Mouse (Mus musculus) right cerebral cortex, adult 18-20 months (tissue): ENCODE results near the gene Fto.

Source experiments
- DNase-seq: peaks from one replicate; pipeline ENCODE4 v3.0.0; 2022; ENCODE audit warnings: mixed read lengths

Gene Fto

DNA sequence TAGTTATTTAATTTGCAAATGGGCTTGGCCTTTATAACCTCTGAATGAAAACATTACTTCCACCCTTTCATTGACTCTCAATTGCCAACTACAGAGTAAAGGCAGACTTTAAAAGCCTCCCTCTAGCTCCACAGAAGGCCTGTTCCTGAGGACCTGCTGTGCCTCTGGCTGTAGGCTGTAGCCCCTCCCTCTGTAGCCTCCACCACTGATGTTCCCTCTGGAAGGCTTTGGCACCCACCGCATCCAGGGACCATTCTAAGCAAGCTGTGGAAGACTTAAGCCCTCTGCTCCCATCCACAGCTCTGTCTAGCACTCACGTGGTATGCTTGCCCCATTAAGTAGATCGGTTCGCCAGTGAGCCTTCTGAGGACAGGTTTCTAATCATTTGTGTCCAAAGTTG, 258.7 kb downstream of the Fto start:
- no peak for DNase-seq

DNA sequence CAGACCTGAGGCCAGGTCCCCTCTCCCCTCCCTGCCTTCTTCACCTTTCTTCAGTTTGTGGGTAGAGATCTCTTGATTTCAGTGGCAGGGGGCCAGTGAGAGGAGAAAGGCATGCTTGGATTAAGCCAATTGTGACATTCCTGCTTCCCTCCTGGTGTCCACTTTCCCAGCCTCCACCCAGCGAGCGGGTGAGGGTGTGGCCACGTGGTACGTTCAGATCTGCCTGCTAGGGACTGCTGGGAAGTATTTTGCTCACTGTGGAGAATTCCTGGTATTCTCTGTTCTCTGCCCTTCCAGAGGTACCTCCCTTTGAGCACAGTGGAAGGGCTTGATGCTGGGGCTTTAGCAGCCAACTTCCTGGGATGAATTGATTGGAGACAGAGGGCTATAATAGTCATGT, 259.3 kb downstream of the Fto start:
- DNase-seq, result no peak

DNA sequence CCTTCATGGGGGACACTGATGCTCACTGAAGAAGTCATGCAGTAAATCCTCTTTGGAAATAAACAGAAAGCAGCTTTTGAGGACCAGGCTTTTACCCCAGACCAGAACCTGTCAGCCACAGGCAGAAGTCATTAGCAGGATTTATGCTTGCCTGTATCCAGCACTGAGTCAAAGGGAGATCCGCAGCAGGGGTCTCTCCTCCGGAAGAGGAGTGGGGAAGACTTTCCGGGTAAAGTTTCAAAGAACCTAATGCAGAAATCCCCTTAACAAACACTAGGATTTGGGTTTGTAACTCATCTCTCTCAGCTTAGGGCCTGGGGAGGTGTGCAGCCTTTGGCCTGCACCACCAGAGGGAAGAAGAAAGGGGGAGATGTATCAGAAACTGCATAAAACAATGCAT, 262.3 kb downstream of the Fto start:
- DNase-seq, result no peak

DNA sequence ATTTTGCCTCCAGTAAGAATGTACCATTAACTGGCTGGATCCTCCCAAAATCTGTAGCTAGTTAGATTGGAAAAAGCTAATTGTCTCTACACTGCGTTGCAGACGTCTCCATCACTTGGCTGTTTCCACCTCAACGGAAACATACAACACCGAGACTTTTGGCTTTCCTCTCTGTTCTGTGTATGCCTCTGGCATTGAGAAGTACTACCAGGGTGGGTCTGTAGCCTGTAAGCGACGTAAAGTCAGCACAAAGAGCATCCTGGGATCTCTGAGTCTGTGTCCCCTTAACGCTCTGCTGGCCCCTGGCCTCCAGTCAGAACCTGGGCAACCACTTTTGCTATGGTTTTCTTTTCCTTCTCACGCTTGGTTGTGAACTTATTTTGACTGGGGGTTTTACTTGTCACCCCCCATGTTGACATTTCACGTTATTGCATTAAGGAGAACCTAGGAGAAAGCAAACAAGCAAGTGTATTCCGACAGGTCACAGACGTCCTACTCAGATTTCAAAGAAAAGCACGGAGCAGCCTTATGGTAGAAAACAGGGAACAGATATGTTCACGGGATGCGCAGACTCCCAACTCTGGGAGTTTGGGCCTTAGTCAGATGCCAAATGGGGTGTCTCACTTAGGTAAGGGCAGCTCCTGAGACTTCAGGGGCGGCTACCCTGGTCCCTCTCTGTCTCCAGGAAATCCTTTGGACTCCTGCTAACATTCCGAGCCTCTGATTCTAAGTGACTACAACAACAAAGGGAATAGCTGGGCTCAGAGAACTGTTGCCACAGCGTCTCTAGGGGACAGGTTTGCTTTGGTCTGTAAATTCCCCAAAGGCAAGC, 263.0 kb downstream of the Fto start:
- no peak for DNase-seq

DNA sequence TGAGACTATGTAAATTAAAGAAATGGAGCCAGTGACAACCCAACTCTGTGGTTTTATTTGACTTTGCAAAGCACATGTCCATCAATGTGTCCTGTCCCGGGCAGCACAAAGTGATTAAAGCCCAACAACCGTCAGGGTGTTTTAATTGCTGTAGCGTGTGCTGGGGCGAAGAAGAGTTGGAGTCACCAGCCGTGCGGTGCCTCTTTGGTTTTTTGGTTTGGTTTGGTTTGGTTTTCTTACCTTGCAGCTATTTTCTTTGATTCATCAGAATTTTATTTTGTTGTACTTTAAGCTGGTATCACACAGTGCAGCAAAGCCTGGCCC, 263.6 kb downstream of the Fto start:
- no peak for DNase-seq

DNA sequence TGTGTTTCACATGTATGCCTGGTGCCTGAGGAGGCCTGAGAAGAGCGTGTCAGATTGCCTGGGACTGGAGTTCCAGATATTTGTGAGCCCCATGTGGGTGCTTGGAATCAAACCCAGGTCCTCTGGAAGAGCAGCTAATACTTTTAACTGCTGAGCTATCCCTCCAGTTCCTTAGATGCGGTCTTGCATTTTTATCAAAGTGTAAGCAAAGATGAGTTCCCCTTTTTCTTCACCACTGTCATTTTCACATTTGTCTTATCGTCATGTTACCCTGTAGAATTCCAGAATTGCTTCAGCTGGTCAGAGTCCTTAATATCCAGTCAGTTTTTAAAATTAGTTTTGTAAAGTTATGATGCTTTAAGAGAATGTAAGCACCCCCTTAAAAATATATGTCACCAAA, 264.3 kb downstream of the Fto start:
- no peak for DNase-seq

DNA sequence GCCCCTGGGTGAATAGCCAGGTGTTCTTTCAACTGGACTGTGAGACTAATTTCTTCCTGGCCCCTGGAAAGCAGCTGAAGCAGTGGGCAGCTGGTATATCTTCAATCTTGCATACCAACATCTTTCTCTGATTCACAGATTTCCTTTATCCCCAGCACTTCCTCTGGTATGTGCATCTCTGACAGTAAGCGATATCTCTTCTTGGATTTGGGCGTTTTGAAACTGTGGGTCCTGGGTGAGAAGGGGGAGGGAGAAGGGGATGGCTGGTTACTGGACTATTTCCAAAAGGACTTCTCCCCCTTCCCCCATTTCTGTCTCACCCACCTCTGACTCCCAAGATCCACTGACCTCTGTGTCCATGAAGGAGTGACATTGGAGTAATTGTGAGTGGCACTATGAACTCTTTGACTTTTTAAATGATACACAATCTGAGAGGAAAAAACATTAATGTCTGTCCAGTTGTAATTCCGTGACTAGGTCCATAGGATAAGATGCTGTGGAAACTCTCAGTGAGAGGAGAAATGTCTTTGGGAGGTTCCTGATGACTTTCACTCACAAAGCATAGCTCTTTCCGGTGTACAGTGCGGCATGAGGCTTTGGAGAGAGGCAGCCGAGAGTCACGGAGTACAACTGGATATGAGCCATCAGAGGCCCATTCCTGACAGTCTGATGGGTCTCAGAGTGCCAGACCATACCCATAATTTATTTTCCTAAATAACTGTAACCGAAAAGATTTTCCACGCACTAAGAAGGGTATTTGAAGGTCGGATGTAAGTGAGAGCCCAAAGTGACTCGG, 271.5 kb downstream of the Fto start:
- no peak for DNase-seq

DNA sequence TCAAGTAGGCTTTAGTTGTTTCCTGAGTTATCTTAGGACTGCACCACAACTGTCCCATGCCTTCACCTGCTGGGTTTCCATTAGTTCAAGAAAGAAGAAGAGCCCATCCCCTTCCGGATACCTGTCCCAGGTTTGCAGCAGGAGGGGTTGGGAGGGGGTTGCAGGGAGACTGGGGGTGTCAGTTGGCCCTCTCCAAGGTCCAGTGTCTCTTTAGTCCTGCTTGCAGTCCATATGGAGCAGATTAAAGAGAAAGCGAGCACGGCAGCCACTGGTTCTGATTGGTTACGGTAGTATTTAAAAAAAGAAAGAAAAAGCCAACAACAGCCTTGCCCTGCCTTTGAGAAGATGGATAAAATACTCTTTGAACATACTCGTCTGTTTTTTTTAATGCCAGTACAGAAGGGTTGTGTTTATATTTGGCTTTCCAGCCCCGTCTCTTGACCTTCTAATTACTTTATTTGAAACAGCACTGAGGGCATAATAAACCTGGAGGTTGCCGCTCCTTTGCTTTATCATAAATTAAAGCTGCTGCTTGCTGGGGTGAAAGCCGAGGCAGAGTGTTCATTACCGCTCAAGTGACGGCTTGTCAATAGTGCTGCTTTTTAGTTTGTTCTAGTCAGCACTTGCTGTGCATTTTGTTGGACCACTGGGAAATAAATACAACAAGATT, 279.2 kb downstream of the Fto start:
- no peak for DNase-seq

DNA sequence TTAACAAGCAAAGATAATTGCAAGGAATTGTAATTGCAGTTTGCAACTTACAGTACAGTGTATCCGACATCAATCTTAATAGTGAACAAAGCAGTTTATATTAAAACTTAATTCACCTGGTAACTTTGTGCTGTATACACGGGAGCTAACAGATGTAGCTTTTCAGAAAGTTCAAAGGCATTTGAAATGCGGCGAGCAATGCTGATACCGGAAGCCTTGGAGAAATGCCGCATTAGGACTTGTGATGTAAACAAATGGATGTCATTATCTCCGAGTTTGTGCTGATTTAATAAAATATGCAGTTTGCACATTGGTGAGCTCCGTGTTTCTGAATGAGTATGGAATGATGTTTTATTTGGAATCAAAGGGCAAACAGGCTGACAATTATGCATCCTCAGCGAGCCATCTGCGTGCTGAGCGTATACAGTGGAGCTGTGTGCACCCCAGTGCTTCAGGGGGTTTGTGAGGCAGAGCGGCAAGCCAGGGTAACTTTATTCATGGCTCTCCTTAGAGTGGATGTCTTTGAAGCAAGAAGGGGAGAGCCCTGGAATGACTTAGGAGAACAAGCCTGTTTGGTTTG, 280.0 kb downstream of the Fto start:
- DNase-seq, result no peak

DNA sequence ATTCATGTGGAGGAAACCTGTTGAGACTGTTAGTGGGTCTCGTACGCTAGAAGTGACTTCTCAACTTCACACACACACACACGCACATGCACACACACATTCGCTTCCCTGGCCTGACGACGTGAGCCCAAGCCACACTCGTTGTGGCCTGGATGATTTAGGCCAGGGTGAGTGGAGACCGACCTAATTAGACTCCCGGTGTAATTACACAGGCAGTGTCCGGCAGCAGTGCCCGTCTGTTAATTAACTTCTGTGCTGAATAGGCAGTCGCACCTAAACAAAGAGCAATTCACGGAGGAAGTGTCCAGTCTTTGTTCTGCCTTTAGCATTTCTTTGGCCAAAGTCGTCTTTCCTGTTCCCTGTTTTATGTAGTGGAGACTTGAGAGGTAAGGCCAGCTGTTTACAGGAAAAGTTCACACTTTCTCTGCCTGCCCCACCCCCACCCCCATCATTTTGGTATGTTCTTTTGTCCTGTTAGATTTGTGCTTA, 286.1 kb downstream of the Fto start:
- no peak for DNase-seq

DNA sequence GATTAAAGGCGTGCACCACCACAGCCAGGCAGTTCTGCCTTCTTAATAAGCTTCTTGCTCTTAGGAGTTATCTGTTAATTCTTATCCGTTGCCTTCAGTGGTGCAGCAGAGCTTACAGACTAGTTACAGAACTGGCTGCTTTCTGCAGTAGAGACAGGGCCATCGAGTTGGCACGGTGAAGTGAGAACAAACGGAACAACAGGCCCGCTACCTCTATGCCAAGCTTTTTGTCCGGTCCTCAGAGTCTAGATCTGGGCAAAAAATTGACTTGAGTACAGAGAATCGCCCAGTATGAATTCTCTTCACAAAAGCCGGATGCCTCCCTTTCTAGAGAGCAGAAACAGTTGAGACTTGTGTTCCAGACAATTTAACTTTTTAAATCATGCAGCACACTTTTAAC, 290.4 kb downstream of the Fto start:
- no peak for DNase-seq

DNA sequence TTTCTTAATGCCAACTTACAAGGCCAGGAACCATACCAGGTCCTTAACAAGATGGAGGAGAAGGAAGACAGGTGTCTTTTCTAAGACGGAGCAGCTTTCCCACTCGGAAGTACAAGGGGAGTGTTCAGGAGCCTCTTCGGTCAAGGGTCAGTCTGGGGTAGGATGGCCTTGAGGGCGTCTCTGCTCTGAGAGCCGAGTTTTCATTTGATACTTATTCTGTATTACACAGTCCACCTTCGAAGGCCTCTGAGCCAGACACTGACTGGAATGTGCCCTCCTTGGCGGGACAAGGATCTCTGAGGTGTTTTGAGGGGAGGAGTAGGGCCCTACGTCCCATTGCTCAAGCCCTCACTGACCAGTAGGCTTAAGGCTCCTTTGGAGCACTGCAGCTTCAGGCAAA, 292.6 kb downstream of the Fto start:
- no peak for DNase-seq

DNA sequence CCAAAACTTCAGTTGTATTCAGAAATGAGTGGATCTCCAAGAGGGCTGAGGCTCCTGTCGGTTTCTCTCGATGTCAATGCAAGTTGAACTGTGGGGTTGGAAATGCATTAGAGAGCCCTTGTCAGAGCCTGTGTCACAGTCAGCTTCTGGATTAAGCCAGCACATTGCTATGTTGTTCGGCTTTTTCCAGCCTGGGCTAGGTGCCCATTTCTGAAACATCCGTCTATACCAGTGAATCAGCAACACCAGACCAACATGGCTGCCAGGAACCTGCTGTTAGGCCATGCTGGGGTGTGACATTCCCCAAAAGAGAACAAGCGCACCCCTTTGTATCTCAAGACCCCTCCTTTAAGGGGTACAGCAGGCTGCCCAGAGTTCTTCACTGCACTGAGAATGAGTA, 293.8 kb downstream of the Fto start:
- peak; percentile 36 for DNase-seq

DNA sequence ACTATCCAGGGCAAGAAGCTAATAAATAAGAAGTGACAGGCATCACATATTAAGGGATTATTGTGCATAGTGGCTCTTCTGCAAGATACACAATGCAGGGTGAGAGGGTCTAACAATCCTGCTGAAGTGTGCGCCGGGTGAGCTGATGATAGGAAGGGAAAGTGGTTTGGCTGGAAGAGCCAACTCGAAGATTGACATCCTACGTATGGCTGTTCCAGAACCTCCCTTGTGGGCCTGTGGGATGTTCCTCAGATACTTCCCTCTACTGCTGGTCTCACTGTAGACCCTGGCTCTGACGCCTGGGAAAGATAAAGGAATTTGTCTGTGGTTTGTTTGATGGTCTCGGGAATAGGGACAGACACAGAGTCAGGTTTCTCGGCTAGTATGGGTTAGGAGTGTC, 297.9 kb downstream of the Fto start:
- no peak for DNase-seq

DNA sequence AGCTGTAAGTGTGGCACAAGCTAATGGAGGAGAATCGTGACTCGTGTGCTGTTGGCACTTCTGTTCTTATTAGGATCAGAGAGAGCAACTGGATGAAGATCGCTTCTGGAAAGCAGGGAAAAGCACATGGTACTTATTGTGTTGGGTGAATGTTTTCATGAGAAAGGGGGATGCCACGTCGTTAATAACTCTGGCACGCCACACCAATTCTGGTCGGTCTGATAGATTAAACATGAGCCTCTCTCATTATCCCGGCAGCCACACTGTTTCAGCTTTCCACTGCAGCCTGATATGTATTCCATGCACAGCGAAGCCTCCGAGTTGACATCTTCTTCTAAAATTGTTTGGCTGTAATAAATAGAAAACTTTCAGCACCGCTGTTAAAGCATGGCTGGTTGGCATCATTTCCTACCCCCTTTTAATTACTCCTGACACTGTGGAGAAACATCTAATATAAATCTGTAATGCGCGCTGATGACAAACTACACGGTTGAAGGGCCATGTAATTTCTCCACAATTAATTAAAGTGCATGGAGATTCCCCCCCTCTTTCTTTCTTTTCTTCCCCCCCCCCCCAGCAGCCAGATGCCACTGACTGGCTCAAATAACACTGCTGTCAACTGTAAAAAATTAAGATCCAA, 298.5 kb downstream of the Fto start:
- DNase-seq, result no peak

DNA sequence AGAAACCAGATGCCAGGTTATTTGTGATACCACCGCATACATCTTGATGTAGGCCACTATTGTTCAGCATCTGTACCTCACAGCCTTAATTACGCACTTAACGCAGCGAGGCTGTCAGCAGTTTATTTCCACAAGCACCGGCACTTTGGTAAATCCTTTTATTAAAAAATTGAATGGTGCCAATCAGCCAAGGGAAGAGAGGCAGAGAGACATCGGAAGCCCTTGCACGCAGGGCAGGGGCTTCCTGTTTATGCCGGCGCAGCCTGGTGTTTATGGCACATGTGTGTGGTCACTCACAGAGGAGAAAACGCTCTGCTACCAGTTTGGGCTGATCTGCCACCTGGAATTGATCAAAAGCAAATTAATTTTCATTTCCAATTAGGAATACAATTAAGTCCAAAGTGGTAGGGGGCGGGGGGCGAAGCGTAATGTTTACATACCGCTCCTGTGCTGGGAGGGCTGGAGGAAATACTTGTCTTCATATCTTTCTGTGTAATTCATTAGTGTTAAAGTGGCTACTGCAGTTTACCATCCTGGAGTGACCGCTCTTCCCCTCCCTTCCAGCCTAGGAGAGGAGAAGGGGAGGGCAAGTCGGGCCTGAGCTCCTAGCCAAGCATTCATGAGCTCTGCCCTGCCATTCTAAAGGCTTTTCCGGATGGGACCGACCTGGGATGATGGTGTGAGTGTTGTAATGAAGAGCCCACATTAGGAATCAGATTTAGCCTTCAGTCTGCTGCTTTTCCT, 299.2 kb downstream of the Fto start:
- DNase-seq, result no peak

DNA sequence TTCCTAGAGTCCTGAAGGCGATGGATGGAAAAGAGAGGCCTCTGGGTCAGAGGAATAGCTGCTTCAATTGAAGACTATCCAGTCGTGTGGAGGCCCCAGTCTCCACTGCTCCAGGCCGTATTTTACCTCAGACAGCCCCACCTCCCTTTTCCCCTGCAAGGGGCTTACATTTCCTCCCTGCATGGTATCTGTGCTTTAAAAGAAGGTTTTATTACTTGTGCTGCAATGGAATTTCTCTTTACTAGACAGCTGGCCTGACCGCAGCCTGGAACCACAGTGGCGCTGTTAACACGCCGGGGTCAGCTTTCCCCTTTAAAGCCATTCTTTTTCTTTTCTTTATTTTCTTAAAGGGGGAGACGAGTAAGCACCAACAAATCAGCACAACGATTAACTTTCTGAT, 300.3 kb downstream of the Fto start:
- DNase-seq, result no peak

DNA sequence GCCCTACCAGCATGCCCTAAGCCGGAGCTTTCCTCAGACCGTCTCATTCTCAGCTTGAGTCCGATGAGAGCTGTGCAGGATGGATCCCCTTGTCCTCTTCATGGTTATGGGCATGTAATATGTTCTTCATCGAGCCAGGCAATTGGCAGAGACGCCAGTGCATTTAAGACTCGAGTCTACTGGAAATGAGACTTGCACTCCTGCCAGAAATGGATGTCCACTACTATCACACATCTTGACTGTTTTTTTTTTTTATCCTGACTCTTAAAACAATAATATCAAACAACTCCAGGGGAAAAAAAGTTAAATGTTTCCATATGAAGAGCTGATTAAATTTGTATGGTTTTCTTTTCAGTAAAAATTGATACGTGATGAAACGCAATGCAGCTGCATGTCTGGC, 301.9 kb downstream of the Fto start:
- no peak for DNase-seq

DNA sequence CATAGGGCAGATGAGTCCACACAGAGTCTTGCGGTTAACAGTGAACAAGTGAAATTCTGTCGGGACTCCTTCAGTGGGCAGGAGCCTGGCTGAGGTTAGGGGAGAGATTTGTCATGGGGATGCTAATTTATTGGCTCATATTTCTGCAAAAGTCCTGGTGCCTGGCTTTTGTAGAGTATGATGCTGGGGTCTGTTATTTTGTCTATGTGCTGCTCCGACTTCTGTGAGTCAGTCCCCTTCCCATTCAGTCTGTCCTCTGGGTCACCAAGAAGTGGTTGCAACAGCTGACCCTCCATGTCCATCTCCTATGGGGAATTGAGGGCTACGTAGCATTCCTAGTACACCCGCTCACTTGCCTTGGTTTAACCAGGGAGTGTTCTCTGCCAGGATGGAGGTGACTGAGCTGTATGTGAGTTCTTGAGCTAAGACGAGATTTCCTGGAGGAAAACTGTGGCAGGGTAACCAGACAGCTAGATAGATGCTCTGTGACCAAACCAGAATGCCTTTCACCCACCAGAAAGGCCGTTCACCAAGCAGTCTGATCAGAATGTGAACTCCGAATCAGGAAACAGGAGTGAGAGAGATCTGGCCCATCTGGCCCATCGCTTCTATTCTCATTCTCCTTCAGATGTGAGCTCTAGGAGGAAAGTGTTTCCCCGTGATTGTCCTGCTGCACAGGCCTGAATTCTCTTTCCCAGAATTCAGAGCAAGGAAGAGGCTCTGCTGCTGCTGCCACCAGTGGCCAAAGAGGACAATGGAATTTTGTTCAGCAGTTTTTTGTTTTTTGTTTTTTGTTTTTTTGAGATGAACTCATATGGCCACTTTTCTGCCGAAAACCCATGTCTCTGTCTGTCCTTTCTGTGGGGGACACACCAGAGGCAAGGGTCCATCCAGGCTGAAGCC, 302.7 kb downstream of the Fto start:
- DNase-seq, result no peak

DNA sequence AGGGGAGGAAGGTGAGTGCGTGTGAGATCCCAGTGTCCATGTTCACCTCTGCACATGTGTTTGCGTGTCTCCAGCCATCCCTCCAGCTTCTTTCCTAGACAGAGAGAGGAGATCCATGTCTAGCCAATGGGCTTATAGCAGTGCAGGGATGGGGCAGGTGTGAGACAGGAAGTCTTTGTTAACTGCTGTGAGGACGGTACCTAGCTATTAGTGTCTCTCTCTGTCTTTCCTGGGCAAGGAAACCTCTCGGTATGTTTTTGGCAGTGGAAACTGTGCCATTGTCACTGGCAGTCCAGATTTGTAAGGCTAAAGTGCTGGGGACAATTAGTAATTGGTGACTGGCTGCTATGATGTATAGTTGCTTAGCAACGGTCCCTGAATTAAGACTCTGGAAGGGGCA, 304.4 kb downstream of the Fto start:
- no peak for DNase-seq

DNA sequence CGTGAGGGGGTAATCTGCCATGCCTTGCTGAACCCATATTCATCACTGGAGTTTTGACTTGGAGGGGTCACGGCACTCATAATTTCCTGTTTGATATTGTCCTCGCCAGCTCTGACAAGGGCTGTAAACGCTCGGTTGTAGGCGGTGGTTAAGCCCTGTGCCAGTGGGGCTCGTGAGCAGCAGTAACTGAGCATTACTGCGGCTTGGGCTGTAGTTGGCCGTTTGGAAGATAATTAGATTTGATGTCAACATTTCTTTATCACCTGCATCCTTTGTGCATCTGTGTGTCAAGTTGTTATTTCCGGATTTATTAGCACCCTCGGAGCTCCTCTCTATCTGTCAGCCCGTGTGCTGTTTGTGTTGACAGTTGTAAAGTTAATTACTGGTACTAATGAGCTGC, 309.4 kb downstream of the Fto start:
- no peak for DNase-seq
